Mouse (Mus musculus) liver, embryonic 14 days (tissue): Measurements from ENCODE around the gene Prom2. TPM values are rescaled to one million over a fixed set of nuclear protein-coding genes. Genes with fewer than 3 reads are reported as not detected.

Source experiments
- polyA plus RNA-seq: library from polyadenylated mRNA; depleted of rRNA; stranded (reverse); fragments of >200 nt; gene quantifications from 2 replicates; pipeline ENCODE4 v1.2.3, GENCODE M21; 2012; rRNA removed

The Prom2 gene
- 0.08 TPM in 1 of 2 replicates, not detected in the other for polyA plus RNA-seq

DNA sequence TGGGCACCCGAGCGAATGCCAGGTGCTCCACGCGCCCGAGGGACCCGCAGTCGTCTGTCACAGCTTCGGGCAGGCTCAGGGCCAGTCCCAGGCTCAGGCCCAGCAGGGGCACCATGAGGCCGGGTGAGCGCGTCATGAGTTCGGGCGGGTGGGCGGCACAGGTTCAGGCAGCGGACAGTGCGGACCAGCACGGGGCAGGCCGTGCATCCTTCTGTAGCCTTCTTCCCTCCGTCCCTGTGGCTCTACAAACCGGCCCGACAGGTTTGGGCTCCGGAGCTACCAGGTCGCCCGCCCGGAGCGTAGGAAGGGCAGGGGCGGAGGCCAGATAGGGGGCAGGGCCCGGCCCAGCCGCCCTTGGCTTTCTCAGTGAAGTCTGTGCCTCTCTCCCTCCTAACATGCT, at the start of gene Prom2:
Gene Prom2 (minus strand): TSS at position 283 of the 400 bp plus-strand sequence.

DNA sequence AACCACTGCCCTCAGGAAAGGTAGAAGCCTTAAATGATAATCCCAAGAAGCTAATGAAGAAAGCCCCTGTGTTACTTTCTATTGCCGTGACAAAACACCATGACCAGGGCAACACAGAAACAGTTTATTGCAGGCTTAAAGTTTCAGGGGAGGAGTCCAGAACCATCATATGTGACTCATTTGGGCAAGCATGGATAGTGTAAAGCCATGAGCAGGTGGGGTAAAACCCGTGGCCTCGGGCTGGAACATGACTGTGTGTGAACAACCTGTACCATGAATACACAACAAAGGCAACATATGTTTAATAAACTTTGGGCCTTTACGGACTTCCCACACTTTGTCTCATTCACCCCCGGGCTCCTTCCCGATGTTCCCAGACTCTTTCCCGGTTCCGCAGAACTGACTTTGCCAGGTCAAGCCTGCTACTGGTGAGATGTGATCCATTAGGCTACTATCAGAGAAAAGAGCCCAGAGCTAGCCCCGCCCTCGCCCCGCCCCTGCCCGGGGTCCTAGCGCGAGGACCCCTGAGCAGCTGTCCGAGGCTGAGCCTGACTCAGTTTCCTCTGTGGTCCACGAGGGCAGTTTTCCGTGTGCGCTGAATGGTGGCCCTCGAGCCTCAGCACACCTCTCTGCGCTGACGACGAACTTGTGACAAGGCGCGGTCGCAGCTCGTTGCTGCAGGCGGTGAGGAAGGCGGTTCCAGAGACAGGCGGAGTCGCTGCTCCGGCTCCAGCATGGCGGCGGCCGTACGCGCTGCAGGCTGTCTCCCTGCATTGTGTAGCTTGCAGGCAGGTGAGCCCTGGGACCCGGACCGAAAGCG, 45.6 kb upstream of the Prom2 start, which contains the start of the genes Zfp661 and Mrps5:
Gene Zfp661 (minus strand): TSS at position 401 of the 820 bp plus-strand sequence.
Gene Mrps5 (plus strand): TSS at position 529 of the 820 bp plus-strand sequence.

DNA sequence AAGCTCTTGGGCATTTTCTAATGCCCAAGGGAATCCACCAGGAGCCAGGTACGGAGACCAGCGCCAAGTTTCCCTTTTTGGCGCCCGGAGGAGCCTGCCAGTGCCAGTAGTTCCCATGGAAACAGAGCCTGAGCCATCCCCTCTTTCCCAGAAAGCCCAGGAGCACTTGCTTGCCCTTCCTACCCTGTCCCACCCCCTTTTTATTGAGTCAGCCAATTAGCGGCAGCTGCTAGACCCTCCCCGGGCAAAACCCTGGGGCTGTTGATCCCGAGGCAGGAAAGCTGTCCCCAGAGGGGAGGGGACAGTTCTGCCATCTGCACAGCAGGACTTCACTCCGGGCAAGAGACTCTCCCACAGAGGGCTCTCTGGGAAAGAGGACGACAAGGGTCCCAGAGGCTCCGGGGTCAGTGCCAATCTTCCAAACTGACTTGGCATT, 19.2 kb downstream of the Prom2 start, which contains the start of gene Kcnip3:
Gene Kcnip3 (minus strand): TSS at position 89 of the 436 bp plus-strand sequence.

Other genes starting within 250 kb of the Prom2 start
- 1.5 and 1.8 TPM in 2 replicates for gene Dusp2, start 205.3 kb downstream of the Prom2 start, polyA plus RNA-seq
- gene Astl, start 202.8 kb downstream of the Prom2 start, polyA plus RNA-seq: 0.01 TPM in 1 of 2 replicates, not detected in the other
- 12.0 and 13.5 TPM in 2 replicates for gene Adra2b, start 178.3 kb downstream of the Prom2 start, polyA plus RNA-seq
- 0.35 and 0.36 TPM in 2 replicates for gene Gpat2, start 116.3 kb downstream of the Prom2 start, polyA plus RNA-seq
- 8.1 and 8.2 TPM in 2 replicates for gene Fahd2a, start 96.9 kb downstream of the Prom2 start, polyA plus RNA-seq
- gene Kcnip3, start 19.4 kb downstream of the Prom2 start, polyA plus RNA-seq: 0.34 and 0.39 TPM in 2 replicates
- 1.2 and 1.4 TPM in 2 replicates for gene Zfp661, start 45.6 kb upstream of the Prom2 start, polyA plus RNA-seq
- 51.3 and 52.7 TPM in 2 replicates for gene Mrps5, start 45.8 kb upstream of the Prom2 start, polyA plus RNA-seq
- 0.01 and 0.09 TPM in 2 replicates for gene Mal, start 115.2 kb upstream of the Prom2 start, polyA plus RNA-seq
- gene Mall, start 188.5 kb upstream of the Prom2 start, polyA plus RNA-seq: 0.03 TPM in 1 of 2 replicates, not detected in the other
- 5.4 and 6.1 TPM in 2 replicates for gene Nphp1, start 247.4 kb upstream of the Prom2 start, polyA plus RNA-seq